Mouse (Mus musculus) midbrain, embryonic 14.5 days (tissue): ENCODE results near the gene Flt3. TPM values are rescaled to one million over a fixed set of nuclear protein-coding genes. Genes with fewer than 3 reads are reported as not detected.

Experiments
- ATAC-seq: fragments of 200-750 bp; cut with Nextera tagmentation; 2 replicates; pipeline ENCODE4 v1.8.0; 2017; ENCODE audit warnings: moderate number of reproducible peaks, moderate library complexity; ENCODE audit not compliant: low FRiP score, low TSS enrichment
- DNase-seq: peaks from one replicate; pipeline ENCODE4 v3.0.0-alpha.2; 2015
- H3K27ac ChIP-seq: fragments of 300-500 bp; sonication (generic); replicated peaks from 2 replicates; pipeline ENCODE4 v1.5.1; 2014; ENCODE audit warnings: mild to moderate bottlenecking, low read depth, low read length, moderate library complexity
- H3K27me3 ChIP-seq: fragments of 300-500 bp; sonication (generic); 2 replicates; pipeline ENCODE4 v1.6.1; 2014; ENCODE audit warnings: low read length, control low read depth, mixed read lengths; ENCODE audit not compliant: control insufficient read depth, insufficient read depth
- H3K36me3 ChIP-seq: fragments of 300-500 bp; sonication (generic); 2 replicates; pipeline ENCODE4 v1.6.1; 2014; ENCODE audit warnings: low read length, control low read depth; ENCODE audit not compliant: control insufficient read depth, insufficient read depth
- H3K4me1 ChIP-seq: fragments of 300-500 bp; sonication (generic); 2 replicates; pipeline ENCODE4 v1.6.1; 2014; ENCODE audit warnings: mild to moderate bottlenecking, antibody characterized with exemption, low read length, control low read depth; ENCODE audit not compliant: control insufficient read depth, insufficient read depth
- H3K4me2 ChIP-seq: fragments of 300-500 bp; sonication (generic); 2 replicates; pipeline ENCODE4 v1.6.1; 2014; ENCODE audit warnings: mild to moderate bottlenecking, low read length, moderate library complexity
- H3K4me3 ChIP-seq: fragments of 300-500 bp; sonication (generic); replicated peaks from 2 replicates; pipeline ENCODE4 v1.5.1; 2014; ENCODE audit warnings: low read depth, low read length
- H3K9ac ChIP-seq: fragments of 300-500 bp; sonication (generic); replicated peaks from 2 replicates; pipeline ENCODE4 v1.6.1; 2014; ENCODE audit warnings: mild to moderate bottlenecking, low read length, moderate library complexity
- H3K9me3 ChIP-seq: fragments of 300-500 bp; sonication (generic); 2 replicates; pipeline ENCODE4 v1.6.1; 2016; ENCODE audit warnings: low read length, control low read depth, mixed read lengths; ENCODE audit not compliant: control insufficient read depth
- WGBS: fragments of 180-500 bp; shearing (Covaris S2); extraction: QIAGEN DNeasy Blood & Tissue Kit; methylation state at CpG from one replicate; pipeline ENCODE4 v1.1.7; 2014; 5-methylcytosine and 5-hydroxymethylcytosine counted together
- polyA plus RNA-seq: library from polyadenylated mRNA; unstranded; fragments of >200 nt; fragmentation: Nextera tagmentation; extraction: Ambion mirVana; gene quantifications from 2 replicates; pipeline ENCODE4 v1.2.1, GENCODE M21; 2014

Gene Flt3
- polyA plus RNA-seq, 1 experiment from 2014 or later, result 0.34 TPM

DNA sequence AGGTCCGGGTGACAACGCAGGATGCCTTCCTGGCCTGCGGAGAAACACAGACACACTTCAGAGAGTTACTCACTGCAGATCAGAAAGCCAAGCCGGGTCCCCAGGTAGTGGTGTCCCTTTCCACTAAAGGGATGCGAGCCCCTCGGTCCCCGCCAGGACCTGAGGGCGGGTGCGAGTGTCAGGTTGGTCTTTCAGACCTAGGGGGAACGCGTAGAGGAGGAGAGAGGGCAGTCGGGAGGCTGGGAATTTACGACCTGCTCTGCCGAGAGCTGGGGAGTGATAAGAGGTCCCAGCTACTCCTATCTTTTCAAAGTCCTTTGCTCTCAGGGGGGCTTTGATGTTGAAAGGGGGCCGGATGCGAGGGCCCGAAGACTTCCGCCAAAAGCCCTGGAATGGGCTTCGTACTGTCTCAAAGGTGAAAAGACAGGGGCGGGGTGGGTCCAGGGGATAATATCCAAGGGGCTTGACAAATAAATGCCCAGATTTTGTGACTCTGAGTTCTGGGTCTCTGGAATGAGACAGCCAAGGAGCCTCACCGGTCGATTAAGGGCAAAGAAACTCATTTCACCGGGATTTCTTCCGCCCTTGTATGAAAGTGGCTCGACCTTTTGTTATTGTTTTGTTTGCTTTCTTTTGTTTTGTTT lies 84.7 kb downstream of the Flt3 start:
- H3K4me2 ChIP-seq, result no peak overlapping the region
- ATAC-seq, result no peak

DNA sequence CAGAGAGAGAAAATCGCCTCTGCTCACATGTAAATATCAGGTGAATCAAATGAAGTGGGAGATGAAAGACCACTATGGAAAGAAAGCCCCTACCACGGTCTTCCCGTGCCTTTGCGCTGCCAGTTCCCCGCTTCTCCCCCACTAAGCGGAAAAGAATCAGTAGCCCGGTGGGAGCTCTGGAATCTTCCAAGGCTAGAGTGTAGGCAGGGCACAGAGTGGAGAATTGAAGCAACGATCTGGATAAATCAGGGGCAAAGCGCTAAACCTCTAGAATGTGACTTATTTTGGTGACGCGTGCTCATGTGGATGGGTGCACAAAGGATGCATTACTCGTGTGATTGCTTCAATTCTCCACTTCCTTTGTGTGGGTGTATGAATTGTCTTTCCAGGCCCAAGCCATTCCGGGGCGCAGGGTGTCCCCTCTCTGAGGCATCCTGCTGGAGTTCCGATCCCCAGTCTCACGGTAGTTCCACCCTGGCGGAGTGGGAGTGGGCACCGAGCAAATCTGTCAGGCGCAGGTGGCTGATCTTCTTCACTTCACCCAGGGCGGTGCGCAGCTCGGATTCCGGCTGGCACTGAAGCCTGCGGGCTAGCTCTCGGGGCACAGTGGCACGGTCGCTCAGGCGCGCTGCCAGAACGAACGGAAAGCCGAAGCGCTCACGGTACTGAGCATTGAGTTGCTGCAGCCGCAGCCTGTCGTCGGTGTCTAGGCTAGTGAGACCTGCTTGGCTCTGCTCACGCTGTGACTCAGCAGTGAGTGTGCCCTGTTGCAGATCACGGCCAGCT lies 85.5 kb downstream of the Flt3 start:
- Histone ChIP-seq H3K4me1 (no peaks in the 10 kb centered on the region), H3K27ac (no peak overlapping the region), H3K36me3 (no peaks in the 10 kb centered on the region), H3K9ac (no peak overlapping the region), H3K4me2 (no peak overlapping the region), H3K9me3 (no peaks in the 10 kb centered on the region), H3K4me3 (no peak overlapping the region), H3K27me3 (peaks cover 92% of the 10 kb centered on the region)
- 2% methylated on average over 39 of the region's 39 CpGs for WGBS
- no peak for ATAC-seq
- no peak for DNase-seq

More for the DNA sequence above, 84.7 kb downstream of the Flt3 start:
- no peak overlapping the region for H3K9ac ChIP-seq
- no peak for DNase-seq
- H3K9me3 ChIP-seq, result no peaks in the 10 kb centered on the region
- H3K27me3 ChIP-seq, result peaks cover 91% of the 10 kb centered on the region
- no peaks in the 10 kb centered on the region for H3K36me3 ChIP-seq
- no peaks in the 10 kb centered on the region for H3K4me1 ChIP-seq
- no peak overlapping the region for H3K27ac ChIP-seq
- under 1% methylated on average over 25 of the region's 25 CpGs for WGBS
- H3K4me3 ChIP-seq, result no peak overlapping the region

DNA sequence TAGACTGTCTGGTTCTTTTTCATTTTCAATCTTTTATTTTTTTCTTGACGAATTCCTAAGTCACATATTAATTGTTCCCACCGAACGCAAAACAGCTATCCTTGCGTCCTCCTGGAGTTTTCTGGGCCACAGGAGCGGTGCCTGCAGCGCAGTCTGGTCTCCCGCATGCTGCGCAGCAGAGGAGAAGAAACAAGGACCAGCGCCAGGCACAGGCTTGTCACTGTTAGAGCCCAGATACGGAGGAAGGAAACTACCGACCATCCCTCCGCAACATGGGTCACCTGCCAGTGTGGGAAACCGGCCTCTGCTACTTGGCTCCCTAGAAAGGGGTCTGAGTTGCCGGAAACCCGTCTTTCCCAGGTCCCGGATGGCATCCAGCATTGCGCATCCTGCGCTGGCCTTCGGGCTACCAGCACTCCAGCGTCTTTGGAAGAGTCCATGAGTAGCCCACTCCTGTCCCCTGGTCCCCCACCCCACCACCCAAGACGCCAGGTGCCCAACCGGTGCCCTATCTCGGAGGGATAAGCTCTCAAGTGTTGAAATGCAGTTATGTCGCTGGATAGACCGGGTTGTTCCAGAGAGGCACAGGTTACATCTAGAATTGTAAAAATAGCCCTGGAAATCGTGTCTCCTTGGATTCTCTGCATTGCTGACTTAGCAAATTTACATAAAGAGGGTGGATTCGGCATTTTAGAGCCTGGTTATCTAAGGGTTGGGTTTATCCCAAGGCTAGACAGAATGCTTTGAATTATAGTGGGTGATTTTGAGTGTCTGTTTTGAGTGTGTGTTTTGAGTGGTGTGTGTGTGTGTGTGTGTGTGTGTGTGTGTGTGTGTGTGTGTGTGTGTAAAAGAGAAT lies 87.2 kb downstream of the Flt3 start:
- 1% methylated on average over 27 of the region's 27 CpGs for WGBS
- Histone ChIP-seq H3K9me3 (no peaks in the 10 kb centered on the region), H3K4me2 (no peak overlapping the region), H3K9ac (no peak overlapping the region), H3K36me3 (no peaks in the 10 kb centered on the region), H3K4me3 (no peak overlapping the region), H3K4me1 (no peaks in the 10 kb centered on the region), H3K27ac (no peak overlapping the region), H3K27me3 (peaks cover 98% of the 10 kb centered on the region)
- ATAC-seq (no peak), DNase-seq (no peak)

DNA sequence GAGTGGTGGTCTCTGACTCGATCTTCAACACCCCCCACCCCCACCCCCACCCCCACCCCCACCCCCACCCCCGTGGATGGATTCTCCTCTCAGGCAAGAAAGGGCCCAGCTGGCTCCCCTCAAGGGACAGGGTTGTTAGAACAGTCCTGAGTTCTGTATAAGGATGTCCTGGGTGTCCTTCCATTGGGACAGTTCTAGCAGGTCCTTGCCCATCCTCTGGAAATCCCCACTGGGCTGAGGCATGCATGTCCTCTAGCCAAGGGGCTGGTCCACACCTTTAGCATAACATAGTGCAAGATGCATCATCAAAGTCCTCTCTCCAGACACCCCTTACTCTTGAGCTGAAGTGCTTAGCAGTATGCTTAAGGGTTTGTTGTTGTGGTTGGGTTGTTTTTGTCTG lies 90.5 kb downstream of the Flt3 start:
- Histone ChIP-seq H3K9me3 (no peaks in the 10 kb centered on the region), H3K36me3 (no peaks in the 10 kb centered on the region), H3K27me3 (peaks cover 98% of the 10 kb centered on the region), H3K4me3 (no peak overlapping the region), H3K4me1 (0 out of 2 replicates have a peak, but pooled peaks cover 2% of the 10 kb centered on the region), H3K9ac (no peak overlapping the region), H3K27ac (no peak overlapping the region), H3K4me2 (no peak overlapping the region)
- DNase-seq, result no peak
- ATAC-seq, result no peak
- WGBS, result 0% methylated on average over 2 of the region's 2 CpGs

DNA sequence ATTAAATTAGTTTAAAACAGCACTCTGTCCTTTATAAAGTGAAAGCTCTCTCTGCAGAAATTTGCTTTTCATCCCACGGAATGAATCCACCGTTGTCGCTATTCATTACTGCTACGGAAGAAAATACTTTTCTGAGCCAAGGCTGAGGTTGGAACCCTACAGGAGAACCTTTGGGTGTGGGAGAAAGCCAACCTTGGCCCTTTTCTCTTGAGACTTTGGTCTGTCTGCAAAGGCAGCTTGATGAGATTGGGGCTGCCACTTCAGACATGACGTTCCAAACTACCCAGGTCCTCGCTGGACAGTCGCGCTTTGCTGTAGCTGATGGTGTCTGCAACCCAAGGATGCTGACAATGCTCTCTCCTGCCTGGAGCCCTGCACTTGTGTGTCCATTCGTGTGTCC lies 91.8 kb downstream of the Flt3 start:
- Histone ChIP-seq H3K9me3 (no peaks in the 10 kb centered on the region), H3K4me2 (no peak overlapping the region), H3K9ac (no peak overlapping the region), H3K27ac (no peak overlapping the region), H3K4me3 (no peak overlapping the region), H3K27me3 (peaks cover 97% of the 10 kb centered on the region), H3K36me3 (no peaks in the 10 kb centered on the region), H3K4me1 (0 out of 2 replicates have a peak, but pooled peaks cover 2% of the 10 kb centered on the region)
- ATAC-seq, result no peak
- no peak for DNase-seq
- WGBS, result 4% methylated on average over 9 of the region's 9 CpGs

DNA sequence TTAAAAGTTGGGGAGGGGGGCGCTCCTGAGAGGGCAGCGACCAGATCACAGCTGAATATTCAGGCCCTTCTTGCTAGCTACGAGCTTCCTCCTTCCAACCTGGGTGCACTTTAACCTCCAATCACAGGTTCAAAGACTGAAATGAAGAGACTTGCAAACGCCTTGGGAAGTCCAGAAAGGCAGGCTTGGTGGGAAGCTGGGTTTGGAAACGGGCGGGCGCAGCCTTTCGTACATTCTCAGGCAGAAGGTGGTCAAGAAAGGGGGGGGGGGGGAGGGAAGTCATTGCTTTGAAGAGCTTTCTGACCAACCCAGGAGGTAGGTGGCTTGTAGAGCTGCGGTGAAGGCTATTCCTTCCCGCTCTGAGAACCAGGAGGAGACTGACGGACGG lies 92.9 kb downstream of the Flt3 start:
- Histone ChIP-seq H3K9me3 (no peaks in the 10 kb centered on the region), H3K4me2 (no peak overlapping the region), H3K4me1 (0 out of 2 replicates have a peak, but pooled peaks cover 2% of the 10 kb centered on the region), H3K27me3 (peaks cover 99% of the 10 kb centered on the region), H3K9ac (no peak overlapping the region), H3K36me3 (no peaks in the 10 kb centered on the region), H3K27ac (no peak overlapping the region), H3K4me3 (no peak overlapping the region)
- WGBS, result under 1% methylated on average over 12 of the region's 12 CpGs
- DNase-seq, result no peak
- no peak for ATAC-seq

DNA sequence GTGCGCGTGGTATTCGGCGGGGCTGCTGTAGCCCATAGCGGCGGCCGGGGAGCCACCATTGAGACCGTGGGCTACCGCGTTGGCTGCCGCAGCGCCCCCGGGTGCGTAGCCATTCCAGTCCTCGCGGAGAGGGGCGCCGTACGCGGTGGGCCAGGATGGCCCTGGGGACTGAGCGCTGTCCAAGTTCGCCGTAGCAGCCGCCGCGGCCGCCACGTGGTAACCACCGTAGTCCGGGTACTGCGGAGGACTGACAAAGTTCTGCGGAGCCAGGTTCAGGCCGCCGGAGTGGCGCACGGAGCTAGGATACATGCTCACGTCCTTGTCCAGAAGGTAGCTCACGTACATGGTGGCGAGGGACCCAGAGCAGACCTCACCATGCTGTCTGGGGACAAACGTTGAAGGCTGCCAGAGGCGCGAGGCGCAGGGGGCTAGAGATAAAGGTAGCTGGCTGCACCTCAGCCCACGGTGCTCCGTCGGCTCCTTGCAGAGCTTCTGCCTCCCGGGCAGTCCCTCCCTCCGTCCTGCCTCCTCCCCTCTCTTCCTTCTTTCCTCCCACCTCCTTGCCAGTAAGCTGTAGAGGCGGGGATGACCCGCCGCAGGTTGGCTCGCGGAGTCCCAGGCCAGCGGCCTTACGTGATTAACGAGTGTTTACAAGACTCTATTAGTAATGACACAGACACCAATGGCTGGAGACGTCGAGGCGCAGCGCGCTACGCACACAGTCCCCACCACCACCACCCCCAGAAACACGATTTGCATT lies 93.5 kb downstream of the Flt3 start, which contains the start of gene Cdx2:
Gene Cdx2, minus strand, starts transcription at position 633 of the 760 bp plus-strand sequence.
- 0 out of 2 replicates have a peak, but pooled peaks cover 2% of the 10 kb centered on the region for H3K4me1 ChIP-seq
- WGBS, result under 1% methylated on average over 60 of the region's 63 CpGs
- H3K9ac ChIP-seq, result no peak within 1 kb of the TSS
- H3K36me3 ChIP-seq, result no peaks in the 10 kb centered on the region
- no peak within 1 kb of the TSS for H3K27ac ChIP-seq
- DNase-seq (no peak), ATAC-seq (no peak)
- peaks cover 99% of the 10 kb centered on the region for H3K27me3 ChIP-seq
- H3K4me2 ChIP-seq, result no peak within 1 kb of the TSS
- H3K9me3 ChIP-seq, result no peaks in the 10 kb centered on the region
- no peak within 1 kb of the TSS for H3K4me3 ChIP-seq
